Mouse (Mus musculus) yolk sac, embryonic 10.5 days (tissue): ENCODE results near the gene Gopc.
"Not testable (repeated sequence)": the region's sequence is repeated elsewhere in the genome, so short reads cannot be mapped to it uniquely, and the experiment has no call there.

ENCODE experiments used
- DNase-seq: peaks from one replicate; pipeline ENCODE4 v3.0.0-alpha.2; 2017; ENCODE audit warnings: low spot score

Gopc gene

DNA sequence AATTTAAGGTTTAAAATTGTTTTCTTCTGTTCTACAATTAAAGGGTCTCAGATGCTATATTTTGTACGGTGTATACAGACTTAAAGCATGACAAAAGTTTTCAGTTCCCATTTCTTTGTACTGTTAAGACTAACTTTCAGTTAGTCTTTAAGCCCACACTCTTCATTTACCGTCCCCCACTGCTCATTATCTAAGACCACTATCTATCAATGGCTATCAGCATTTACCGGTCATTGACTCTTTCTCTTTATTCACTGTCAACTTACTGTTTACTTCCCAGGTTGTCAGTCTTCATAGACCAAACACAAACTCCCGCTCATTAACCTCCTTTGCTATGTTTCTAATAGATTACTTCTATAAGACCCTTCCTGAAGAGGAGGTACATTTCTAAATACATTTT is 5.3 kb upstream of the Gopc start:
- no peak for DNase-seq

DNA sequence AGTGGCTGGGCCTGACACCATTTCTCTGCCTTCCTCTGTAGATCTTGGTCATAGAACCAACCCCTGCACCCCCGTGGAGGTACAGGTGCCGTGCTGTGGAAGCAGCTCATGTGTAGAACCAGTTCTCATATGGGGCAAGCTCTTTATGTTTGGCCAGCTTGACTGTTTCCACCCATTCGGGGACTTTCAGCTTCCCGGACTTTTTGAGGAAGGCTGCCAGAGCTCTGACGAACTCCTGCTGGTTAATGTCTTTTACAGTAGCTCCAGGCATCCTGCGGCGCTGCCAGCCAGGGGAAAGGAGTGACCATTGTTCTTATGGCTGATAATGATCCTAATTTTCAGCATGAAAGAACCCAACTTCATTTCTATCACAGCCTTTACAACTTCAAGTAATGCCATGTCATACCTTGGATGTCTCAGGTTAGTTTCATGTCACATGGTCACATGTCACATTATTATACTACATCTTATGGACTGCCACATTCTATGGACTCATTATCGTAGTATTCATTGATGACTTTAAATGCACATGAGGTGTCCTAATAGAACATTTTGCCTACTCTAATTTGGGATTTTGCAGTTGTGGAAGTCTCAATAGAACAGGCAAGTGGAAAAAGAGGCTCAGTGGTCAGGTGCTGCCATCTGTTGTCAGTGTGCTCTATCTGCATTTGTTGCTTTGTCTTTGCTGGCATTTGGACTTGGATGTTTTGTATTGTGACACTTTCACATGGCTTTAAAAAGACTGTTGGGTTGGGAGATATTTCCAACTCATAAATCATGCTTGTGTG is 3.1 kb upstream of the Gopc start:
- DNase-seq, result peak; percentile 35

DNA sequence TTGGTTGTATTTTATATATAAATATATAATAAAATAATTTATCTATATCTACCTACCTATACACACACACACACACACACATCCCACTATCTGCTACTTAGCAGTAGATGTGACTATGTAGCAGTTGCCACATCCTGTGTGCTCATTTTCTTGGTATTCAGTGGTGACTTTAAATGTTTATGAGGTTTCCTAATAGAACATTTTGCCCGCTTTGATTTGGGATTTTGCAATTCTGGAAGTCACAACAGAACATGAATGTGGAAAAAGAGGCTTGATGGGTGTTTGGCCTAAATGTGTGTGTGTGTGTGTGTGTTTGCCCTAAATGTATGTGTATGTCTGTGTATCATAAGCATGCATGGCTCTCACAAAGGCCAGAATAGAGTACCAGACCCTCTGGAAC is 1.6 kb upstream of the Gopc start:
- no peak for DNase-seq

GRCm38 (mm10) chr10:52383022-52383421 is 1.1 kb upstream of the Gopc start:
- peak; percentile 26 for DNase-seq

DNA sequence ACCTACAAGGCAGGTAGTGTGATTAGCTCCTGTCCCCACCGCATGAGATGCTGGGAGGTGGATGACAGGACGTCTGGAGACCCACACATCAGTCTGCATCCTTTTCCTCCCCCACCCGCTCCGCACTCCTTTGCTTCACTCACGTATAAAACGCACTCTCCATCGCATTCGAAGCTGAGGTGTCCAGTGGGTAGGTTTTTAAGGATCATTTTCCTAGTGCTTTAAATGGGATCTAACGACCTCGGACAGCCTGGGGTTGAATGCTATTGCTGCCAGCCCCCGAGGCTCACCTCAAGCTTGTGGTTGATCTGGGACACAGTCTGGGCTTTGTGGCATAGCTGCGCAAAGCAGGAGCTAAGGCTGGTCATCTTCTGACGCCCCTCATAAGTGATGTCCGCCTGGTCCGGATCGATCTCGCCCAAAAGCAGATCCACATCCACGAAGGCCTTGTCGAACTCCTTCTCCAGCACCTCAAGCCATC is 563 bp downstream of the Gopc start:
- no peak for DNase-seq

DNA sequence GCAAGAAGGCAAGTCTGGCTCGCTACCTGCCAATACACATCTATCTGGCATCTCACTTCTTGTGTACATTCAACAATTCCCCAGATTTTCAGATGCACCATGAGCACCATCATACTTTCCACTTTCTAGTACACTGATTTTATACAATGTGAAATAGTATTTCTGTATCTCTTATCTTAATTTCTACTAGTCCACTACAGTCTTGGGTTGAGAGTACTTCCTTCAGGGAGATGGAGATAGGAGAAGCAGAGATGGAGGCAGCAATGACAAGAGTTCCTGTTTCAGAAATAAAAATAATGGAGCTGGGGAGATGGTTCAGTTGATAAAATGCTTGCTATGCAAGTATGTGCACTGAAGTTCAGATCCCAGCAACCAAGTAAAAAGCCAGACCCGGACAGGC is 4.1 kb downstream of the Gopc start:
- DNase-seq, result no peak

DNA sequence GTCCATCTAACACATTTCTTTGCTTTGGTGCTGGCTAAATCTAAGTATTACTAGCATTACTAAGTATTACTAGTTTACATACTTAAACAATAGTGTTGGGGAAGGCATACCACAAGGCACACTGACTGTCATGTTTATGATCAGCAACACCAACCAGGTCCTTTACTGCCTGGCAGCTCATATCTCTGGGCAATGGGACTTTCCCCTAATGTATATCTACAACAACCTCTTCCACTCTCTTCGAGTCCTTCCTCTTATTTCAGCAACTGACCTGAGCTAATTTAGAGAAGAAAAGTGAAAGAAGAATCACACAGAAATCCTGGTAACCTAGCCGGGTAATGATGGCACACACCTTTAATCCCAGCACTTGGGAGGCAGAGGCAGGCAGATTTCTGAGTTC is 5.5 kb downstream of the Gopc start:
- no peak for DNase-seq

DNA sequence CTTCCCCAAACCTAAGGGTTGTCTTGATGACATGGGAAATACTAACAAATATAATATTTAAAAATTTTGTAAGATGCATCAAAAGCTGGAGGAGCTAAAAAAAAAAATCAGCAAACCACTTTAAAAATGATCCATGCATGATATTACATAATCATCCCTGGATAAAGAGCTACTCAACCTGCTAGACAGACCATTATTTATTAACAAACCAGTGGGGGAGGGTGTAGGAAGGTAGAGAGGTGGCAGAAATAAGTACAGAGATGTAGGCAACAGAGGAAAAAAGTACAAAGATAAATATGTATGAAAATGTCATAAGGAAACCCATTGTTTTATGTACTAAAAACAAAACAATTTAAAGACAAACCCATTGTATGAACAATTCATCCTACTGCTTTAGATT is 7.3 kb downstream of the Gopc start:
- DNase-seq, result no peak

DNA sequence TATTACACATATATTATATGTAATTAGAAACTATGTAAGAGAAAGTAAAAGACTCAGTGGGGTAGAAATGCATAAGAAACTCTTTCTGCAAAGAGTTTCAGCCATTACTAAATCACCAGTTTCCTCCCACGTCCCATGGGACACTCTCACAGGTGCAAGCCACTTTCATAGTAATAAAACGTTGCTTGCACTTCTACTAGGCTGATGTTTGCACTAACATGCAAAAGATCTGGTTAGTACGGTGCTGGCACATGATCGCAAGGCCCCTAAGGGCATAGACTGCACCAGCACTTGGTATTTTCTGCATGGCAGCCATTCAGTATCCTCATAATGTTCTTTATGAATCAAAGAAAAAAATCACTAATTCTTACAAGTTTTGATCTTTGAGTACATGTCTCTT is 8.1 kb downstream of the Gopc start:
- DNase-seq, result no peak

DNA sequence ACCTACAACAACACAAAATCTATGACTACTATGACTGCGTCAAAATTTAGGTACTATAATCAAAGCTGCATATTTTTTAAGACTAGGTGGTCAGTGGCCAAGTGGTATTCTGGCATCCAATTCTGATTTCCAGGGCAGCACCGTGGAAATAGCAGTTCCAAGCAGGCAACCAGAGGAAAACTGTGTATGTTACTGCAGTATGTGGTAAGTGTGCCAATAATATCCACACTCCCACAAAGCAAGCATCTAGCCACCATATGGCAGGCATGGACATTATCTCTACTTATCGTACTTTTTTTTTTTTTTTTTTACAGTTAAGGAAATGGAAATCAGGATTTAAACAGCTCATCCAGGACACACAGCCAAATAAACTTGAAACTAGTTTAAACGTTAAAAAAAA is 13.5 kb downstream of the Gopc start:
- DNase-seq, result no peak

- no peak for DNase-seq
Measured at GRCm38 (mm10) chr10:52360862-52361609, 20.9 kb downstream of the Gopc start.

GRCm38 (mm10) chr10:52360241-52360735 is 21.6 kb downstream of the Gopc start:
- no peak for DNase-seq

DNA sequence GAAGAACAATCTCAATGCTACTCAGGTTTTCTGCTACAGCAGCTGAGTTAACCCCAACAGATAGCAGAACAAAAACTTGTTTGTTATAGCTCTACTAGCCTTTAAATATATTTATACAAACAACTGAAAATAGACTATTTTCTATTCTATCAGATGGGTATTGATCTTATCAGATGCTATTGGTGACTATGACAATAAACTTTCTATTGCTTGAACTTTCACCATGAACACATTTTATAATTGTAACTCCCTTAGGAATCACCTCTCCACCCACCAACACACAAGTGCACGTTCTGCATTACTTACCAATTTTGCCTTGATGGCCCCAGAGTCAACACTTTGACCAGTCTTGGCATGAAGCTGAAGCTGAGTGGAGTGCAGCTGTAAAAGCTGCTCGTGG is 23.5 kb downstream of the Gopc start, which contains the start of gene Gm26741:
Gm26741 (plus strand) TSS at position 301 of the 400 bp plus-strand sequence.
- DNase-seq, result no peak

- no peak for DNase-seq
Measured at GRCm38 (mm10) chr10:52353184-52353583, 28.7 kb downstream of the Gopc start.

- not testable (repeated sequence) for DNase-seq
Measured at GRCm38 (mm10) chr10:52343324-52343723, 38.6 kb downstream of the Gopc start.

DNA sequence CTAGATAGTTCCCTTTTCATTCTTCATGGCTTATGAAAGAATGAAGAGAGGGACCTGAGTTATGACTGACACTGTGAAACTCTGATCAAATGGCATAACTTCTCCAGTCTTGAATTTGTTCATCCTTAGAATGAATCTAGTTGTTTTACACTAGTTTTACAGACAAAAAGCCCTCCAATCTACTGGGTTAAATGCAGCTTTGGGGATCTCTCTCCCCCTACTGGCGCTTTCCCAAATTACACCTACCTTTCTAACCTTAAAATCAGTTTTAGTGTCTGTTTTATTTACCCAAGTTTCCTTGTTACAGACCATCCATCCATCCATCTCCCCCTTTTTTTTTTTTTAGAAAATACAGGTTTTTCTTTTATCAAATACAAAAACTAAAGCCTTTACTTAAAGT is 50.9 kb downstream of the Gopc start:
- no peak for DNase-seq

- DNase-seq, result no peak
Measured at GRCm38 (mm10) chr10:52321918-52322317, 60.0 kb downstream of the Gopc start.

- DNase-seq, result no peak
Measured at GRCm38 (mm10) chr10:52319506-52320286, 62.2 kb downstream of the Gopc start.

DNA sequence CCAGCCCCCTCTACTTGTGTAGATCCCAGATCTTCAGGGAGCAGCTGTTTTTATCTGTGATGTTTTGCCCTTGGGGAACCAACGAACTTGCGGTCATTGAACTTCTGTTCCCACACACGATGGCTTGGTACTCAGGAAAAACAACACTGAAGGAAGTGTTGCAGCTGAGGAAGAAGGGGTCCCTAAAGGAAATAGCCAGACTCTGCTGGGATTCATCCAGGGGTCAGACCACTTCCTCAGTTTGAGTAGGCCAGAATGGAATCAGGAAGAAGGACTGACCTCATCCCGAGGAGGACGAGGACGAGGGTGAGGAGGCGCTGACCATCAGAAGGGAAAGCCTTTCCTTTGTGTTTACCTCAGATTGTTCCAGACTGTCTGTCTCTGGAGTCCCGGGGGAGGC is 72.7 kb downstream of the Gopc start:
- DNase-seq, result peak; percentile 7

GRCm38 (mm10) chr10:52304574-52304973 is 77.3 kb downstream of the Gopc start:
- DNase-seq, result no peak

DNA sequence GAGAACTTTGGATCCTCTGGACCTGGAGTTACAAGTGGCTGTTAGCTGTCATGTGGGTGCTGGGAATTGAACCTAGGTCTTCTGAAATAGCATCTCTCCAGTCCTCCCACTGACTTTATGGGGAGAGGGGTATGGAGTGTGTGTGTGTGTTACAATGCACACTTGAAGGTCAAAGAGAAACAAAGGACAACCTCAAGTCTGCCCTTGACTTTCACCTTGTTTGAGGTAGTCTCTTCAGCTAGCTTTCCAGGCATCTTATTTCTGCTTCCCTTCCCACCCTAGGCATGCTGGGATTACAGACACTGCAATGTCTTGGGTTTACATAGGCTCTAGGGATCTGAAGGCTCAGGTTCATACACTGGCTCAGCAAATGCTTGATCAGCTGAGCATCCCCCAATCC is 79.7 kb downstream of the Gopc start:
- no peak for DNase-seq

DNA sequence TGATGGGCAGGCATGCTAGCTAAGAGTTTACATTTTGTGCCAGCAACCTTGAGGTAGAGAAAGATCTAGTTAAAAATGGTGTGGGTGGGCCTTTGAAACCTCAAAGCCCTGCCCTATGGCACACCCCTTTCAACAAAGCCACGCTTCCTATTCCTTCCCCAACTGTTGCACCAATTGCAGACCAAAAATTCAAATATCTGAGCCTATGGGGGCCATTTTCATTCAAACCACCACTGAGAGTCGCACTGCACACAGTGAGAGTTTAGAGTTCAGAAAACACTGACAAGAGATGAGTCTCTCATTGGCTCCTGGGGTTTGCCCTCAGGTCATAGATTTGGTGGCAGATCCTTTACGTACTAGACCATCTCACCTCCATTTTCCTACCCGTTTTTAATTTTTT is 80.2 kb downstream of the Gopc start:
- no peak for DNase-seq
